In the genomic region with DNA sequence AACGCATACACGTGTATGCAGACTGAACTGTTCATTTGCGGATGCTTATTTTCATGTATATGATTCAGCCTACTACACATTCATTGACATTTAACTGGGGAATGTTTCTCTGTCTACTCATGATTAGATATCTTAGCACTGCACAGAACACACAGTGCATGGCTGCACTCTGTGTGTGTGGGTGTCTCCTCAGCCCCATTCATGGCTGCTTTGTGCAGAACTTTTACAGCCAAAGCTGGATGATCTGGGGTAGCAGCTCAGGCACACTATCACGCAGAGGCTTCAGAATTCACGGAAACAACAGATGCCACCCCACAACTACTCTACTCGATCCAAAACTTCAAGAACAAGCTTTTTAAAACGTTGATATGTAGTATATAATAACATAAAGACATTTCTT, we compare ENCODE assay signal across 14 mouse cellular contexts.
DNase-seq lines count a peak whose midpoint lies in the region.
"Had no signal": no experiment of that assay in that cellular context is flagged by ENCODE, and none has a peak within 500 bp of the region (broad histone marks: within the 10 kb centered on the region; RNA-seq: fewer than 3 reads in every experiment).

No protein-coding gene starts in this region.

- DNase-seq in frontal cortex, adult 2 months (ENCODE audit: extremely low spot score in 1 of 2, low spot score in 1 of 2) = peak; percentile 28 to 36
- DNase-seq in frontal cortex, postnatal 14 days (ENCODE audit: low spot score in 2 of 2) = no peak
- peak; percentile 14 to 25 for DNase-seq in layer of hippocampus, postnatal 36 days
- no peak for DNase-seq in layer of hippocampus, adult 9-10 months (ENCODE audit: low spot score)
- DNase-seq in right cerebral cortex, adult 2 months (ENCODE audit: low spot score in 2 of 2) = peak; percentile 12 to 22
- no peak for DNase-seq in right cerebral cortex, postnatal 4 days
- peak; percentile 36 for DNase-seq in telencephalon, adult 2 months (ENCODE audit: low read depth, low spot score)
- DNase-seq: adrenal gland, postnatal 14 days; cerebellum, adult 18-20 months; cerebellum, adult 9-11 months; cerebellum, postnatal 36 days; gastrocnemius, postnatal 14 days; heart, adult 2 months; heart, postnatal 14 days had no signal

Comparison
In these comparisons a context has a peak if more than half of its experiments do, and no peak if none do; other contexts are left out.
1. DNase-seq: peak in frontal cortex, adult 2 months (2 of 2), layer of hippocampus, postnatal 36 days (2 of 2), right cerebral cortex, adult 2 months (2 of 2) and telencephalon, adult 2 months (single experiment); none in frontal cortex, postnatal 14 days (0 of 2), layer of hippocampus, adult 9-10 months (single experiment) and right cerebral cortex, postnatal 4 days (single experiment).